Mouse (Mus musculus) frontal cortex, adult 2 months (tissue): Measurements from ENCODE around the gene Gm36245. TPM values are rescaled to one million over a fixed set of nuclear protein-coding genes. Genes with fewer than 3 reads are reported as not detected.
"Not testable (repeated sequence)": the region's sequence is repeated elsewhere in the genome, so short reads cannot be mapped to it uniquely, and the experiment has no call there.

Source experiments
- DNase-seq, 2 experiments: peaks; one replicate each; pipeline ENCODE4 v3.0.0; 2022; ENCODE audit warnings: low spot score in 1 of 2; ENCODE audit errors: extremely low spot score in 1 of 2
- polyA plus RNA-seq: library from polyadenylated mRNA; depleted of rRNA; stranded (reverse); fragments of >200 nt; gene quantifications from 2 replicates; pipeline ENCODE4 v1.2.3, GENCODE M21; 2012; rRNA removed

The Gm36245 gene
- not detected in 2 replicates for polyA plus RNA-seq

GRCm38 (mm10) chr15:77598958-77599357 lies at the start of gene Gm36245:
Gene Gm36245 (plus strand): TSS chr15:77599258.
- DNase-seq: no peak

GRCm38 (mm10) chr15:77561792-77562191 lies 37.3 kb upstream of the Gm36245 start, which contains the start of gene 1700025B11Rik:
Gene 1700025B11Rik (minus strand): TSS chr15:77561892.
- DNase-seq: no peak

- no peak for DNase-seq
Observed at GRCm38 (mm10) chr15:77563219-77563618, 35.8 kb upstream of the Gm36245 start.

GRCm38 (mm10) chr15:77578801-77579200 lies 20.3 kb upstream of the Gm36245 start:
- DNase-seq: no peak

- no peak for DNase-seq
Observed at GRCm38 (mm10) chr15:77579311-77579710, 19.7 kb upstream of the Gm36245 start.

- DNase-seq: peak in 1 of 2 experiments; percentile 5
Observed at GRCm38 (mm10) chr15:77581681-77582080, 17.4 kb upstream of the Gm36245 start.

GRCm38 (mm10) chr15:77587026-77587425 lies 12.0 kb upstream of the Gm36245 start:
- no peak for DNase-seq

GRCm38 (mm10) chr15:77588981-77589380 lies 10.1 kb upstream of the Gm36245 start:
- DNase-seq: no peak

GRCm38 (mm10) chr15:77590881-77591280 lies 8.2 kb upstream of the Gm36245 start:
- no peak for DNase-seq

GRCm38 (mm10) chr15:77593557-77593956 lies 5.5 kb upstream of the Gm36245 start:
- no peak for DNase-seq

GRCm38 (mm10) chr15:77595961-77596360 lies 3.1 kb upstream of the Gm36245 start, which contains the start of gene Apol10b:
Gene Apol10b (minus strand): TSS chr15:77596125.
- no peak for DNase-seq

GRCm38 (mm10) chr15:77598429-77598828 lies 629 bp upstream of the Gm36245 start:
- DNase-seq: no peak

GRCm38 (mm10) chr15:77606069-77606468 lies 7.0 kb downstream of the Gm36245 start:
- no peak for DNase-seq

GRCm38 (mm10) chr15:77624710-77625109 lies 25.7 kb downstream of the Gm36245 start:
- DNase-seq: no peak

- DNase-seq: not testable (repeated sequence)
Observed at GRCm38 (mm10) chr15:77626471-77626870, 27.4 kb downstream of the Gm36245 start.

- not testable (repeated sequence) for DNase-seq
Observed at GRCm38 (mm10) chr15:77628647-77629046, 29.6 kb downstream of the Gm36245 start.

GRCm38 (mm10) chr15:77629822-77630221 lies 30.8 kb downstream of the Gm36245 start:
- DNase-seq: not testable (repeated sequence)

- DNase-seq: not testable (repeated sequence)
Observed at GRCm38 (mm10) chr15:77643176-77643575, 44.1 kb downstream of the Gm36245 start, which contains the start of gene Apol11b. Gene Apol11b (minus strand): TSS chr15:77643286.

- DNase-seq: not testable (repeated sequence)
Observed at GRCm38 (mm10) chr15:77651143-77651542, 52.1 kb downstream of the Gm36245 start.
